Mouse (Mus musculus): ENCODE results near the gene H2al1b.

DNA sequence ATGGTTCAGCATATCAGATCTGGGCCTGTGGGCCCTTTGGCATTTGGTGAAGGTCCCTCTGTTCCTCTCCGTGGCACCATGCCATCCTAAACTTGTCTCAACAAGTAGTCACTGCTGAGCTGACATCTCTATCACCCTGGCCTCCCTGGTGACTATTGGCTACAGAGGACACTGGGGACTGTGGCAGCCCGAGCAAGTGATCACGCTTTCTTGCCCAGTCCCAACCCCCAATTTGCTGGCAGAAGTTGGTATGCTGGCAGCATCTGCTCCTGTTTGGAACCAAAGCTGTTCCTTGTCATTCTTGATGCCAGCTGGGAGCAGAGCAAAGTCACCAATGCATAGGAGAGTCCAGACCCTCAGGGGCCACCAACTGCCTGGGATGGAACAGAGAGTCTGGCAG lies 33.2 kb upstream of the H2al1b start:
- TF ChIP-seq CTCF (IDR thresholded peaks at IDR 0.05; ENCODE audit: low read depth) (no peak), EP300 (optimal IDR thresholded peaks at IDR 0.05) (no peak)
